Mouse (Mus musculus): ENCODE data around the gene Cfap61. TPM values are rescaled to one million over a fixed set of nuclear protein-coding genes. Genes with fewer than 3 reads are reported as not detected.
A peak's percentile ranks its signal among the peaks of the same experiment; 100 is the strongest.

Cfap61 gene
- polyA plus RNA-seq, 1 experiment from 2014 or later, result 4.8 TPM

GRCm38 (mm10) chr2:145948402-145948954, 13.9 kb downstream of the Cfap61 start:
- H3K27ac ChIP-seq (ENCODE audit: low read depth, low read length), result no peak overlapping the region
- no peaks in the 10 kb centered on the region for H3K9me3 ChIP-seq (ENCODE audit: control insufficient read depth, low read length)
- ATAC-seq, result no peak
- no peak overlapping the region for H3K9ac ChIP-seq (ENCODE audit: low read depth, low read length)
- no peaks in the 10 kb centered on the region for H3K27me3 ChIP-seq (replicated peaks; ENCODE audit: control insufficient read depth, insufficient read depth, low read length)
- no peaks in the 10 kb centered on the region for H3K36me3 ChIP-seq (ENCODE audit: control insufficient read depth, insufficient read depth, low read length)
- no peak overlapping the region for H3K4me2 ChIP-seq (ENCODE audit: low read length)
- H3K4me3 ChIP-seq (ENCODE audit: low read length), result no peak overlapping the region
- 66% methylated on average over 7 of the region's 7 CpGs for WGBS
- peaks cover 5% of the 10 kb centered on the region; the same call in 1 of the 2 replicates for H3K4me1 ChIP-seq (ENCODE audit: control insufficient read depth, insufficient read depth, low read depth, low read length)

- peak overlapping the region; percentile 18; the same call in 1 of the 2 replicates for H3K9ac ChIP-seq (ENCODE audit: low read depth, low read length)
- peaks cover 5% of the 10 kb centered on the region; the same call in 1 of the 2 replicates for H3K4me1 ChIP-seq (ENCODE audit: control insufficient read depth, insufficient read depth, low read depth, low read length)
- H3K36me3 ChIP-seq (ENCODE audit: control insufficient read depth, insufficient read depth, low read length), result no peaks in the 10 kb centered on the region
- H3K9me3 ChIP-seq (ENCODE audit: control insufficient read depth, low read length), result no peaks in the 10 kb centered on the region
- WGBS, result 15% methylated on average over 11 of the region's 11 CpGs
- H3K4me3 ChIP-seq (ENCODE audit: low read length), result no peak overlapping the region
- ATAC-seq, result peak; percentile 45; the same call in 1 of the 2 replicates
- H3K27me3 ChIP-seq (replicated peaks; ENCODE audit: control insufficient read depth, insufficient read depth, low read length), result no peaks in the 10 kb centered on the region
- no peak overlapping the region for H3K27ac ChIP-seq (ENCODE audit: low read depth, low read length)
- H3K4me2 ChIP-seq (ENCODE audit: low read length), result no peak overlapping the region; the same call in 1 of the 2 replicates
These were observed 15.0 kb downstream of the Cfap61 start for GRCm38 (mm10) chr2:145949475-145950068.

GRCm38 (mm10) chr2:145950239-145950638, 15.7 kb downstream of the Cfap61 start:
- Histone ChIP-seq H3K36me3 (ENCODE audit: control insufficient read depth, insufficient read depth, low read length) (no peaks in the 10 kb centered on the region), H3K9me3 (ENCODE audit: control insufficient read depth, low read length) (no peaks in the 10 kb centered on the region), H3K9ac (ENCODE audit: low read depth, low read length) (no peak overlapping the region), H3K4me3 (ENCODE audit: low read length) (no peak overlapping the region), H3K27ac (ENCODE audit: low read depth, low read length) (no peak overlapping the region), H3K27me3 (replicated peaks; ENCODE audit: control insufficient read depth, insufficient read depth, low read length) (no peaks in the 10 kb centered on the region), H3K4me2 (ENCODE audit: low read length) (no peak overlapping the region), H3K4me1 (ENCODE audit: control insufficient read depth, insufficient read depth, low read depth, low read length) (peaks cover 5% of the 10 kb centered on the region; the same call in 1 of the 2 replicates)
- 12% methylated on average over 10 of the region's 10 CpGs for WGBS
- ATAC-seq, result no peak

GRCm38 (mm10) chr2:145952726-145953125, 18.1 kb downstream of the Cfap61 start:
- H3K4me1 ChIP-seq (ENCODE audit: control insufficient read depth, insufficient read depth, low read depth, low read length), result peaks cover 5% of the 10 kb centered on the region
- WGBS, result 93% methylated on average over 5 of the region's 5 CpGs
- no peak overlapping the region for H3K4me3 ChIP-seq (ENCODE audit: low read length)

GRCm38 (mm10) chr2:145955844-145956243, 21.3 kb downstream of the Cfap61 start:
- no peak overlapping the region for H3K9ac ChIP-seq (ENCODE audit: low read depth, low read length)
- ATAC-seq, result no peak
- 56% methylated on average over 10 of the region's 10 CpGs for WGBS

More at GRCm38 (mm10) chr2:145952726-145953125, 18.1 kb downstream of the Cfap61 start:
- no peaks in the 10 kb centered on the region for H3K9me3 ChIP-seq (ENCODE audit: control insufficient read depth, low read length)
- no peak for ATAC-seq
- H3K36me3 ChIP-seq (ENCODE audit: control insufficient read depth, insufficient read depth, low read length), result no peaks in the 10 kb centered on the region
- no peaks in the 10 kb centered on the region for H3K27me3 ChIP-seq (replicated peaks; ENCODE audit: control insufficient read depth, insufficient read depth, low read length)
- no peak overlapping the region for H3K4me2 ChIP-seq (ENCODE audit: low read length)
- H3K9ac ChIP-seq (ENCODE audit: low read depth, low read length), result no peak overlapping the region
- H3K27ac ChIP-seq (ENCODE audit: low read depth, low read length), result no peak overlapping the region

GRCm38 (mm10) chr2:145956318-145956717, 21.7 kb downstream of the Cfap61 start:
- Histone ChIP-seq H3K4me1 (ENCODE audit: control insufficient read depth, insufficient read depth, low read depth, low read length) (peaks cover 4% of the 10 kb centered on the region), H3K9me3 (ENCODE audit: control insufficient read depth, low read length) (no peaks in the 10 kb centered on the region), H3K27ac (ENCODE audit: low read depth, low read length) (no peak overlapping the region), H3K9ac (ENCODE audit: low read depth, low read length) (no peak overlapping the region), H3K4me2 (ENCODE audit: low read length) (no peak overlapping the region), H3K4me3 (ENCODE audit: low read length) (no peak overlapping the region), H3K36me3 (ENCODE audit: control insufficient read depth, insufficient read depth, low read length) (no peaks in the 10 kb centered on the region), H3K27me3 (replicated peaks; ENCODE audit: control insufficient read depth, insufficient read depth, low read length) (no peaks in the 10 kb centered on the region; the same call in 1 of the 2 replicates)
- 60% methylated on average over 5 of the region's 5 CpGs for whole genome bisulfite sequencing
- no peak for ATAC-seq

More at GRCm38 (mm10) chr2:145955844-145956243, 21.3 kb downstream of the Cfap61 start:
- Histone ChIP-seq H3K36me3 (ENCODE audit: control insufficient read depth, insufficient read depth, low read length) (no peaks in the 10 kb centered on the region), H3K27me3 (replicated peaks; ENCODE audit: control insufficient read depth, insufficient read depth, low read length) (no peaks in the 10 kb centered on the region; the same call in 1 of the 2 replicates), H3K4me2 (ENCODE audit: low read length) (no peak overlapping the region), H3K9me3 (ENCODE audit: control insufficient read depth, low read length) (no peaks in the 10 kb centered on the region), H3K4me1 (ENCODE audit: control insufficient read depth, insufficient read depth, low read depth, low read length) (peaks cover 4% of the 10 kb centered on the region), H3K27ac (ENCODE audit: low read depth, low read length) (no peak overlapping the region), H3K4me3 (ENCODE audit: low read length) (no peak overlapping the region)

GRCm38 (mm10) chr2:145957450-145957849, 22.9 kb downstream of the Cfap61 start:
- no peak overlapping the region for H3K4me3 ChIP-seq (ENCODE audit: low read length)
- no peak overlapping the region for H3K4me2 ChIP-seq (ENCODE audit: low read length)
- no peaks in the 10 kb centered on the region for H3K9me3 ChIP-seq (ENCODE audit: control insufficient read depth, low read length)
- no peak overlapping the region for H3K27ac ChIP-seq (ENCODE audit: low read depth, low read length)
- H3K4me1 ChIP-seq (ENCODE audit: control insufficient read depth, insufficient read depth, low read depth, low read length), result peaks cover 4% of the 10 kb centered on the region
- 10% methylated on average over 4 of the region's 4 CpGs for WGBS
- ATAC-seq, result peak; percentile 68
- H3K27me3 ChIP-seq (replicated peaks; ENCODE audit: control insufficient read depth, insufficient read depth, low read length), result no peaks in the 10 kb centered on the region; the same call in 1 of the 2 replicates
- no peak overlapping the region for H3K9ac ChIP-seq (ENCODE audit: low read depth, low read length)
- no peaks in the 10 kb centered on the region for H3K36me3 ChIP-seq (ENCODE audit: control insufficient read depth, insufficient read depth, low read length)

GRCm38 (mm10) chr2:145958097-145958496, 23.5 kb downstream of the Cfap61 start:
- peaks cover 4% of the 10 kb centered on the region for H3K4me1 ChIP-seq (ENCODE audit: control insufficient read depth, insufficient read depth, low read depth, low read length)
- H3K4me3 ChIP-seq (ENCODE audit: low read length), result no peak overlapping the region
- WGBS, result 51% methylated on average over 6 of the region's 6 CpGs
- H3K9me3 ChIP-seq (ENCODE audit: control insufficient read depth, low read length), result no peaks in the 10 kb centered on the region
- H3K9ac ChIP-seq (ENCODE audit: low read depth, low read length), result no peak overlapping the region
- H3K27me3 ChIP-seq (replicated peaks; ENCODE audit: control insufficient read depth, insufficient read depth, low read length), result no peaks in the 10 kb centered on the region; the same call in 1 of the 2 replicates
- no peaks in the 10 kb centered on the region for H3K36me3 ChIP-seq (ENCODE audit: control insufficient read depth, insufficient read depth, low read length)
- H3K27ac ChIP-seq (ENCODE audit: low read depth, low read length), result no peak overlapping the region
- no peak for ATAC-seq
- H3K4me2 ChIP-seq (ENCODE audit: low read length), result no peak overlapping the region

GRCm38 (mm10) chr2:145958551-145958950, 24.0 kb downstream of the Cfap61 start:
- H3K4me2 ChIP-seq (ENCODE audit: low read length), result no peak overlapping the region
- H3K27me3 ChIP-seq (replicated peaks; ENCODE audit: control insufficient read depth, insufficient read depth, low read length), result no peaks in the 10 kb centered on the region; the same call in 1 of the 2 replicates
- no peak overlapping the region for H3K4me3 ChIP-seq (ENCODE audit: low read length)
- H3K4me1 ChIP-seq (ENCODE audit: control insufficient read depth, insufficient read depth, low read depth, low read length), result peaks cover 4% of the 10 kb centered on the region
- H3K9ac ChIP-seq (ENCODE audit: low read depth, low read length), result no peak overlapping the region
- no peak overlapping the region for H3K27ac ChIP-seq (ENCODE audit: low read depth, low read length)
- no peaks in the 10 kb centered on the region for H3K9me3 ChIP-seq (ENCODE audit: control insufficient read depth, low read length)
- WGBS, result 33% methylated on average over 7 of the region's 7 CpGs
- ATAC-seq, result peak; percentile 35; the same call in 1 of the 2 replicates
- H3K36me3 ChIP-seq (ENCODE audit: control insufficient read depth, insufficient read depth, low read length), result no peaks in the 10 kb centered on the region
